Mouse (Mus musculus) cerebellum, adult 11-12 months (tissue): ENCODE data around the gene Zcrb1.

Source experiments
- DNase-seq: peaks from one replicate; pipeline ENCODE4 v3.0.0; 2022

Gene Zcrb1

DNA sequence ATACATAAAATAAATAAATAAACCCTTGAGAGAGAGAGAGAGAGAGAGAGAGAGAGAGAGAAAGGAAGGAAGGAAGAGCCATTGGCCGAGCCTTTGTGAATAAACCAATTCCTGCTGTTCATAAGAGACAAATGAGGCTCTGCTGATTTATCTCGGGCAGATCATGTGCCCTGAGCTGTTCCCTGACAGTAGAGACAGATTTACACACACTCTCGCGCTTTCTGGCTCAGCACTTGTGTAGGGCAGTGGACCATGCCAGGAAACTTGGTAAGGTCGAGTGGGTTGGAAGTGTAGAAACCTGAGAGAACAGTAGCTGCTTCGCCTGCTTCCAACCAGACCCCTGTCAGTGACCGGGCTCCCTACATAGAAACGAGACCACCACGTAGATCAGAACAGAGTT lies 29.6 kb downstream of the Zcrb1 start:
- DNase-seq: no peak

DNA sequence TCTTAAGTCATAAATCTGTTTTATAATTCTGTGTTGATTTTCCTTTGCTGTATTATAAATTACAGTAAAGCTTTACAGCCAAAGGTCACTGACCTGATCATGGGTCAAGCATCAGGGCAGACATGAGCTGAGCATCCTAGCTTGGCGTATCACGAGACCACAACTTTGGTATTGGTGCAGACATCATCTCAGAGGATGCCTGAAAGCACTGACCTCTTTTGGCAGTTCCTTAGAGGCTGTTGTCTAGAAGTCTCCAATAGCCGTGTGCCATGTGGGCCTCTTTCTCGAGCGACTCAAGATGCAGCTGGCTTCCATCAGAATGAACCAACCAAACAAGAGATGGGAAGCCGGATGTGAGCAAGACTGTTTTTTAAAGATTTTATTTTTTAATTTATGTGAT lies 32.6 kb downstream of the Zcrb1 start:
- no peak for DNase-seq

DNA sequence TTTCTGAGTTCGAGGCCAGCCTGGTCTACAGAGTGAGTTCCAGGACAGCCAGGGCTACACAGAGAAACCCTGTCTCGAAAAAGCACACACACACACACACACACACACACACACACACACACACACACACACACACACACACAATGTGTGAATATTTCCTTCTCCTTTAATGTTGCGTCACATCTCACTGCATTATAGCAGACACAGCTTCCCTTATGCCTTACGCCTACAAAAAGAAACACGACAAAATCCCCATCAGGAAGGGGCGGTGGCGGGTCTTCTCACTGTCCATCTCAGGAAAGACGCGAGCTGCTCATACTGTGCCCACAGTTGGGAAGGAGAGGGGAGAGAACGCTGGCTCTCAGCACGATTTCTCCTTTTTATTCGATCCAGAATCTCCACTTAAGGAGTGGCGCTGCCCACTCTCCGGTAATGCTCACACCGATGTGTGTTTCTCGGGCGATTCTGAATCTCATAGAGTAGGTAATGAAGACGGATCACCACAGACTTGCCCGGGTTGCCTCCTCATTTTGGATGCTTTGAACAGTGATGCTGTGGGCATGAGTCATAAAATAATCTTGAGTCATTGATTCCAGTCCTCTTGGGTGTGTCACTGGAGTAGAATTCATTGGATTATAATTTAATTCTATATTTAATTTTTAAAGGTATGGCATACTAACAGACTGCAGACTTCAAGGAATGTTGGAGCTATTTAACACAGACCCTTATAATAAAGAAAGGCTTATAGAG lies 39.6 kb downstream of the Zcrb1 start:
- DNase-seq: no peak

DNA sequence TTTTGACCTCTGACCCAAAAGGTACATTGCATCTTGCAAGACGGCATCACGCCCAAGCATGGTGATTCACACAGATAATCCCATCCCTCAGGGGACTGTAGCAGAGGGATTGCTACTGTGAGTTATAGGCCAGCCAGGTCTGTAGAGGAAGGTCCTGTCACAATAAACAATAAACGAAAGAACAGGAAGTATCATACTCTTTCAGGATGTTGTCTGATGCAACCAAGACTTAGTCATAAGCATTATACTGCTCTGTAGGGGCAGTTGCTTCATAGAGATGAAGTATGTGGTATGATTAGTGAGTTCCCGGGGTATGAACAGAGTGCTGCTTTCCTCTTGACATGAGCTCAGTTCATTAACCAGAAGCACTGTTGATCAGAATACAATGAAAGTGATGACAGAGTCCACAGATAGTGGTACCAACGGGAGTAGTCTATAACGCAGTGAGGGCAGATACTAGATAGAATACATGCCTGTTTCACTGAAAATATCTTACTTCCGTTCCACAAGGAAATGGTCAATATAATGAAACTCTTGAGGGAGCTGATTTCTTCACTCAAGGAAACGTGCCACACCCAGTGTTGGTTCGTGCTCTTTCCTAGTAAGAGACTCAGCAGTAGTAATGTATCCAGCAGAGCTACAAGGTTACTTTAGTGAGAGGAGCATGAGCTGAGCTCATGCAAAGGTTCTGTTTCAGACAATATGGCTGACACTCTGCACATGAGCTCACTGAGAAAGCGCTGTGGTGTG lies 57.3 kb downstream of the Zcrb1 start:
- no peak for DNase-seq

DNA sequence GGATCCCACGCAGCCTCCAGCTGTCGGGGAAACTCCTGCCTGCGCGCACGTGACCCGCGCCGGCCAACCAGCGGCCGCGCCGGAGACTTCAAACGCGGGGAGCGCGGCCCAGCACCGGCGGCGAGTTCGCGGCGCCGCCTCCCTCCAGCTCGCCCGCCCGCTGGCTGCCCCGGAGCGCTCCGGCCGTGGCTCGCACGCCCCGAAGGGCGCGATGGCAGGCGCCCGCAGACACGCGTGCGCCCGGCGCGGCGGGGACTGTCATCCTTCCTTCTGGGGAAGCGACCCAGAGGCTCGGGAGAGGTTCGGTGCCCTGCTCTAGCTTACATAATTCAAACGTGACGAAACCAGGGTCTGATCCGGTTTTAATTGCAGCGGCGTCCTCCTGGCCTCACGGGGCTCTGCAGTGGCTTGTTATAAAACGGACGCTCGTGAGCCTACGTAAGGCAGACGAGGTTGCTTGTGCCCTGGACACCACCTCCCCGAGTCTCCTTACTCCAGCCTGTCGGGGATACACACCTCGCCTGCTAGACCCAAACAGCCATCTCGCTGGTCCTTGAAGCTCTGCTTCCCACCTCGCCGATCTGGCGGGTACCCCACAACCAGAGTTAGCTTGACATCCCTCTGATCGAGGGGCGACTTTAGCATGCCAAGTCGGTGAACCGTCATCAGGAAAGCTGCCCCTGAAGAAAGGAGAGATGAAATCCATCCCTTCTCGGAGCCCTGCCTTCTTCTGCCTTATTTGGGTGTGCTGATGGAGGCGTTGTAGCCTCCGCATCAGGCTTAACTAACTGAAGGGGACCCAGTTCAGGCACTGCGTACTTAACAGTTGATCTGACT lies 61.0 kb downstream of the Zcrb1 start, which contains the start of gene Yaf2:
Yaf2 (minus strand) TSS at position 11 of the 837 bp plus-strand sequence.
- DNase-seq: peak; percentile 80

DNA sequence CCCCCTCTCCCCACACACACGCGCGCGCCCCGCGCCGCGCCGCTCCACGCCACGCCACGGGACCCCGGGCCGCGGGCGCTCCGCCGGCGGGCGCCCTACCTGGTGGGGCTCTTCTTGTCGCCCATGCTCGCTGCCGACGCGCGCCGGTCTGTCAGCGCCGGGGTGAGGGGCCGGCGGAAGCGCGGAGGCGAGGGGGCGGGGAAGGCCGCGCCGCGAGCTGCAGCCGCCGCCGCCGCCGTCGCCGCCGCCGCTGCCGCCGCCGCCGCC lies 61.5 kb downstream of the Zcrb1 start:
- no peak for DNase-seq
